Mouse (Mus musculus) liver, embryonic 14.5 days (tissue): Measurements from ENCODE around the gene Gdap1l1. TPM values are rescaled to one million over a fixed set of nuclear protein-coding genes. Genes with fewer than 3 reads are reported as not detected.

Source experiments
- ATAC-seq: fragments of 200-750 bp; cut with Nextera tagmentation; 2 replicates; pipeline ENCODE4 v1.8.0; 2017; ENCODE audit warnings: moderate number of reproducible peaks, mild to moderate bottlenecking, moderate library complexity; ENCODE audit not compliant: insufficient read depth
- DNase-seq, 3 experiments: peaks; one replicate each; pipeline ENCODE4 v3.0.0-alpha.2; 2012 to 2013; ENCODE audit warnings: low read depth in 3 of 3, low spot score in 3 of 3
- H3K27ac ChIP-seq: fragments of 300-500 bp; sonication (generic); 2 replicates; pipeline ENCODE4 v1.5.1; 2014; ENCODE audit warnings: moderate library complexity, mild to moderate bottlenecking, control low read depth, inconsistent platforms
- H3K27me3 ChIP-seq: fragments of 300-500 bp; sonication (generic); 2 replicates; pipeline ENCODE4 v1.6.1; 2014; ENCODE audit warnings: mild to moderate bottlenecking, low read length, moderate library complexity; ENCODE audit not compliant: control insufficient read depth, insufficient read depth
- H3K36me3 ChIP-seq: fragments of 300-500 bp; sonication (generic); replicated peaks from 2 replicates; pipeline ENCODE4 v1.6.1; 2014; ENCODE audit warnings: low read depth; ENCODE audit not compliant: control insufficient read depth, insufficient read depth
- H3K4me1 ChIP-seq, 2 experiments: fragments of 200-500 bp in 1 of 2; fragments of 300-500 bp in 1 of 2; sonication (generic) in 1 of 2; replicated peaks; 2 replicates each; pipeline ENCODE4 v1.6.1; 2012 to 2014; ENCODE audit warnings: antibody characterized with exemption in 1 of 2, inconsistent platforms in 1 of 2, low read length in 1 of 2; ENCODE audit not compliant: control insufficient read depth in 2 of 2, insufficient read depth in 2 of 2
- H3K4me2 ChIP-seq: fragments of 300-500 bp; sonication (generic); 2 replicates; pipeline ENCODE4 v1.6.1; 2014; ENCODE audit warnings: low read depth, mild to moderate bottlenecking, control low read depth, moderate library complexity
- H3K4me3 ChIP-seq, 2 experiments: fragments of 200-500 bp in 1 of 2; fragments of 300-500 bp in 1 of 2; sonication (generic) in 1 of 2; 2 replicates each; pipeline ENCODE4 v1.5.1; 2012 to 2014; ENCODE audit warnings: low read depth in 2 of 2, low read length in 2 of 2, mild to moderate bottlenecking in 2 of 2, control low read depth in 1 of 2, inconsistent platforms in 1 of 2, moderate library complexity in 1 of 2; ENCODE audit not compliant: insufficient read depth in 1 of 2
- H3K9ac ChIP-seq: fragments of 300-500 bp; sonication (generic); replicated peaks from 2 replicates; pipeline ENCODE4 v1.6.1; 2014; ENCODE audit warnings: mild to moderate bottlenecking, control low read depth, moderate library complexity
- H3K9me3 ChIP-seq: fragments of 300-500 bp; sonication (generic); 2 replicates; pipeline ENCODE4 v1.6.1; 2016; ENCODE audit warnings: low read length, mixed read lengths; ENCODE audit not compliant: control insufficient read depth
- CTCF ChIP-seq: IDR thresholded peaks from 2 replicates; pipeline ENCODE4 v1.5.1; 2016; ENCODE audit warnings: antibody characterized with exemption, low read depth, control low read depth
- EP300 ChIP-seq: IDR thresholded peaks from 2 replicates; pipeline ENCODE4 v1.6.1; 2016; ENCODE audit warnings: antibody characterized with exemption, low read depth
- WGBS: fragments of 180-500 bp; shearing (Covaris S2); extraction: QIAGEN DNeasy Blood & Tissue Kit; methylation state at CpG from one replicate; pipeline ENCODE4 v1.1.7; 2014; ENCODE audit not compliant: insufficient replicate concordance; 5-methylcytosine and 5-hydroxymethylcytosine counted together
- polyA plus RNA-seq, 2 experiments: library from polyadenylated mRNA; depleted of rRNA in 1 of 2; stranded (reverse) in 1 of 2; unstranded in 1 of 2; fragments of >200 nt; fragmentation: Nextera tagmentation in 1 of 2; extraction: Ambion mirVana in 1 of 2; gene quantifications; 2 replicates each; pipeline versions ENCODE4 v1.2.1 to v1.2.3; 2012 to 2014

The Gdap1l1 gene
- polyA plus RNA-seq, 2 experiments = 0.03 TPM; not detected in 1

DNA sequence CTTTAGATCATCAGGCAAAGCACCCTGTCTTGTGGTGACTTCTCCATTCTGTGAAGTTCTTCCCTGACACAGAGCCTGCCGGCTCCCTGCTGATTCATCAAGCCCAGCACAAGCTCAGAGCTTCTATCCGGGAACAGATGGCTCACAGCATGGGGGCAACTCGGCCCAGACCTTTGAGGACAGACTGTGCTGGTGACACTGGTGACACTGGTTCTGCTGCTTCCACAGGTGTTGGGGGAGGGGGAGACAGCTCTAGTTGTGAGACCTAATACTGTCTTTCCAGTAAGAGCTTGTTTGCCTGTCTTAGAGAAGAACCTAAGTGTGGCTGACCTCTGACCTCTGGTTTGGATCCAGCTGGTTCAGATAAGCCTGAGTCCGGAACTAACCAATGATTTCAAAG is 4.3 kb upstream of the Gdap1l1 start:
- TF ChIP-seq EP300 (no peak), CTCF (no peak)
- no peak overlapping the region for H3K9ac ChIP-seq
- no peak overlapping the region for H3K4me2 ChIP-seq
- no peak overlapping the region for H3K4me3 ChIP-seq
- DNase-seq = no peak
- no peak overlapping the region for H3K27ac ChIP-seq
- H3K36me3 ChIP-seq = no peaks in the 10 kb centered on the region
- H3K4me1 ChIP-seq = no peaks in the 10 kb centered on the region
- ATAC-seq = no peak
- H3K27me3 ChIP-seq = peaks cover 9% of the 10 kb centered on the region
- H3K9me3 ChIP-seq = no peaks in the 10 kb centered on the region
- WGBS = 16% methylated on average over 4 of the region's 4 CpGs

DNA sequence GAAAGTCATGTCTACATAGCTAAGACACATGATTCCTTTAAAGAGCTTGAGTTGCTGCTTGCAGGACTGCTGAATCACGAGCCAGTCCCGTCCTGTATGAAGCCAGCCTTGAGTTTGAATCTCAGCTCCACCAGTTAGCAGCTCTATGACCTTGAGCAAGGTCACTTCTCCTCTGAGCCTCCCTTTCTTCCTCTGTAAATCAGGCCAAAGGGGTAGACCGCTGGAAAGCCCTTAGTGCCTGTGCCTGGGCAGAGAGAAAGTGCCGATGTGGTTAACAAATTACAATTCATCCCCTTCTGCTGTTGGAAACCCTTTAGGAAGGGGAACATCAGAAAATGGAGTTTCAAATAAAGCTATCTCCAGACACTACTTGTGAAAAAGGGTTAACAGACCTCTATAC is 476 bp upstream of the Gdap1l1 start:
- Histone ChIP-seq H3K4me1 (no peaks in the 10 kb centered on the region), H3K36me3 (no peaks in the 10 kb centered on the region), H3K9ac (no peak overlapping the region), H3K4me3 (no peak overlapping the region), H3K27me3 (peaks cover 12% of the 10 kb centered on the region), H3K9me3 (no peaks in the 10 kb centered on the region), H3K4me2 (no peak overlapping the region), H3K27ac (no peak overlapping the region)
- ATAC-seq (no peak), DNase-seq (no peak)
- 34% methylated on average over 4 of the region's 4 CpGs for WGBS
- TF ChIP-seq EP300 (no peak), CTCF (no peak)

DNA sequence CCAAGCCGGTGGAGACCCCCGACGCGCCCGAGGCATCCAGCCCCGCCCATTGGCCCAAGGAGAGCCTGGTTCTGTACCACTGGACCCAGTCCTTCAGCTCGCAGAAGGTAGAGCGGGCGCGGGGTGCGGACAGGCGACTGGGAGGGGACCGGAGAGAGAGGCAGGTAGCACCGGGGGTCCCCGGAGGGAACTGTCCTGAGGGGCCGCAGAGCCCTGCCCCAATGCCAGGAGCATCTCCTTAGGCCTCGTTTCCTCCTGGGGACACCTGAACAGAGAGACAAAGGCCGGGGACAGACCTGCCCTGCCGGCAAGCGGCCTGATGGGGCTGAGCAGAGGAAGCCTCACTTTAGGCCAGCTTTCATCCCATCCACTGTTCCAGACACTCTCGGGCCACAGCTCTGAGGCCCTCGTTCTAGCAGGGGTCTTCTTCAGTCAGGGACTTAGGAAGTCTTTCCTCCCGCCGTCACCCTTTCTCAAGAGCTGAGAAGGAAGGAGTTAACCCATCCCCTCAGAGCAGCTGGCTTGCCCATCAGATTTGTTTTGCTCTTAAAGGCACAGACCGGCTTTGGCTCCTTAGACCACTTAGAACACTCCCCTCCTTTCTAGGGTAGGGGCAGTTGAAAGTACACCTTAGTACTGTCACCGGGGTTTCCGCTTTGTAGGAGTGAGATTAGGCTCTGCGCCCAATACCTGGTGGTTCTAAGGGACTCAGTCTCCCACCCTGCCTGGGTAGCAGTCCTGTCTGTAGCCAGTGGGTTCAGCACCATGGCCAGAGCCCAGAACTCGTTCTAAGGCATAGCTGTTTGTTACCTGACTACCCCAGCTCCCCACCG is 559 bp downstream of the Gdap1l1 start:
- no peaks in the 10 kb centered on the region for H3K36me3 ChIP-seq
- H3K27ac ChIP-seq = no peak overlapping the region
- no peaks in the 10 kb centered on the region for H3K9me3 ChIP-seq
- TF ChIP-seq CTCF (no peak), EP300 (no peak)
- H3K4me3 ChIP-seq = no peak overlapping the region
- H3K4me2 ChIP-seq = no peak overlapping the region
- no peak for DNase-seq
- no peaks in the 10 kb centered on the region for H3K4me1 ChIP-seq
- peaks cover 12% of the 10 kb centered on the region for H3K27me3 ChIP-seq
- H3K9ac ChIP-seq = no peak overlapping the region
- no peak for ATAC-seq
- WGBS = 3% methylated on average over 30 of the region's 30 CpGs

- H3K4me1 ChIP-seq = no peaks in the 10 kb centered on the region
- no peak for ATAC-seq
- TF ChIP-seq EP300 = no peak
- no peak for TF ChIP-seq CTCF
- no peak for DNase-seq
- no peaks in the 10 kb centered on the region for H3K36me3 ChIP-seq
- no peak overlapping the region for H3K27ac ChIP-seq
- no peak overlapping the region for H3K4me3 ChIP-seq
- H3K4me2 ChIP-seq = no peak overlapping the region
- peaks cover 12% of the 10 kb centered on the region for H3K27me3 ChIP-seq
- WGBS = 24% methylated on average over 1 of the region's 1 CpGs
- H3K9ac ChIP-seq = no peak overlapping the region
- H3K9me3 ChIP-seq = no peaks in the 10 kb centered on the region
Observed at GRCm38 (mm10) chr2:163439488-163439887, 1.2 kb downstream of the Gdap1l1 start.

GRCm38 (mm10) chr2:163443543-163443942 is 5.3 kb downstream of the Gdap1l1 start:
- DNase-seq (no peak), ATAC-seq (no peak)
- no peaks in the 10 kb centered on the region for H3K9me3 ChIP-seq
- H3K36me3 ChIP-seq = no peaks in the 10 kb centered on the region
- TF ChIP-seq EP300 (no peak), CTCF (no peak)
- no peak overlapping the region for H3K9ac ChIP-seq
- peaks cover 6% of the 10 kb centered on the region for H3K27me3 ChIP-seq
- no peak overlapping the region for H3K27ac ChIP-seq
- H3K4me3 ChIP-seq = no peak overlapping the region
- H3K4me2 ChIP-seq = no peak overlapping the region
- no peaks in the 10 kb centered on the region for H3K4me1 ChIP-seq
- WGBS = 45% methylated on average over 6 of the region's 6 CpGs
